Comparison of ENCODE assay signal across 10 mouse cellular contexts in genomic region chr16:32551346-32551747, GRCm38 (mm10). TPM values are rescaled to one million over a fixed set of nuclear protein-coding genes. Genes with fewer than 3 reads are reported as not detected.
A peak's percentile ranks its signal among the peaks of the same experiment; 100 is the strongest.
DNase-seq lines count a peak whose midpoint lies in the region; TF ChIP-seq lines count a peak whose summit lies in the region.
"Had no signal": no experiment of that assay in that cellular context is flagged by ENCODE, and none has a peak within 500 bp of the region (broad histone marks: within the 10 kb centered on the region; RNA-seq: fewer than 3 reads in every experiment).

No protein-coding gene starts in this region.

- no peak for TF ChIP-seq CTCF in ES-Bruce4 (IDR thresholded peaks at IDR 0.05; ENCODE audit: low read depth, low read length)

- WGBS in large intestine, adult 2 months, result 23% methylated on average over 2 of the region's 2 CpGs

- no peaks in the 10 kb centered on the region for H3K27me3 ChIP-seq in ES-Bruce4 (ENCODE audit: control insufficient read depth, insufficient read depth, low read length, poor library complexity, severe bottlenecking)

- peak; percentile 97 for DNase-seq in R1 (ENCODE audit: low read depth, low spot score)
- DNase-seq in heart, postnatal 4 days, result peak; percentile 33
- DNase-seq in large intestine, adult 2 months (ENCODE audit: low read depth, low spot score), result peak; percentile 32
- no peak for DNase-seq in left cerebral cortex, adult 18-20 months (ENCODE audit: low spot score in 2 of 2)
- DNase-seq in thymus, postnatal 14 days, result no peak
- DNase-seq in layer of hippocampus, adult 8-10 months (ENCODE audit: low spot score in 2 of 2), result no peak
- DNase-seq in frontal cortex, postnatal 25 days (ENCODE audit: low spot score in 2 of 2), result no peak
- DNase-seq: cerebellum, postnatal 10 days had no signal

- no peaks in the 10 kb centered on the region for H3K4me1 ChIP-seq in ES-Bruce4 (ENCODE audit: control insufficient read depth, insufficient read depth, low read length)

- 0 out of 2 replicates have a peak overlapping the region, but pooled peaks have one; percentile 13 for H3K27ac ChIP-seq in ES-Bruce4 (ENCODE audit: insufficient read depth, low read length)

- H3K9me3 ChIP-seq in ES-Bruce4 (replicated peaks; ENCODE audit: control insufficient read depth, insufficient read depth, low read length, poor library complexity, severe bottlenecking), result no peaks in the 10 kb centered on the region

- no peak for TF ChIP-seq EP300 in ES-Bruce4 (IDR thresholded peaks at IDR 0.05; ENCODE audit: insufficient read depth, low read depth, low read length)

- no peak overlapping the region for H3K4me3 ChIP-seq in ES-Bruce4 (ENCODE audit: low read depth, low read length)

- TF ChIP-seq POLR2A in ES-Bruce4 (IDR thresholded peaks at IDR 0.05; ENCODE audit: insufficient read depth, low read length), result no peak

- H3K36me3 ChIP-seq in ES-Bruce4 (ENCODE audit: control insufficient read depth, insufficient read depth, low read length, poor library complexity, severe bottlenecking), result no peaks in the 10 kb centered on the region

- no peak overlapping the region for H3K9ac ChIP-seq in ES-Bruce4 (ENCODE audit: low read depth, poor library complexity, severe bottlenecking)

RNA-seq across cellular contexts. Expression of gene Zdhhc19, which starts 55.3 kb away (rescaled TPM):
- not detected in 2 replicates for polyA plus RNA-seq in ES-Bruce4 (2011; ENCODE audit: insufficient read depth, insufficient read length, low read depth, missing spikeins)
- total RNA-seq in heart, postnatal 4 days (2021), result under 1 TPM in 1 of 2 experiments, not detected in 1; 0.24 TPM
- polyA plus RNA-seq in large intestine, adult 2 months (2012; rRNA removed), result 1.9 and 3.1 TPM in 2 replicates
- not detected for total RNA-seq in left cerebral cortex, adult 18-20 months (2021)
- total RNA-seq in layer of hippocampus, adult 8-10 months (2022), result under 1 TPM in 1 of 4 experiments, not detected in 3; 0.27 TPM
- total RNA-seq: layer of hippocampus, adult 18-20 months had no signal

RNA-seq across cellular contexts. Expression of gene Tfrc, which starts 57.4 kb away (rescaled TPM):
- 118 and 141 TPM in 2 replicates for polyA plus RNA-seq in ES-Bruce4 (2011; ENCODE audit: insufficient read depth, insufficient read length, low read depth, missing spikeins)
- total RNA-seq in heart, postnatal 4 days (2021), result 100 to 1,000 TPM; 139 to 148 TPM
- polyA plus RNA-seq in large intestine, adult 2 months (2012; rRNA removed), result 21.1 and 22.8 TPM in 2 replicates
- total RNA-seq in left cerebral cortex, adult 18-20 months (2021), result 10 to 100 TPM; 51.8 to 61.6 TPM
- total RNA-seq in layer of hippocampus, adult 8-10 months (2022), result 10 to 100 TPM; 54.4 to 75.4 (median 58.0) TPM

Comparison
In these comparisons a context has a peak if more than half of its experiments do, and no peak if none do; other contexts are left out.
1. DNase-seq: peak in R1 (single experiment), heart, postnatal 4 days (single experiment) and large intestine, adult 2 months (single experiment); none in left cerebral cortex, adult 18-20 months (0 of 2), thymus, postnatal 14 days (single experiment), layer of hippocampus, adult 8-10 months (0 of 2) and frontal cortex, postnatal 25 days (0 of 2).